Mouse (Mus musculus) forebrain, embryonic 12.5 days (tissue): ENCODE data around the gene Hes5. TPM values are rescaled to one million over a fixed set of nuclear protein-coding genes. Genes with fewer than 3 reads are reported as not detected.

Source experiments
- ATAC-seq: fragments of 200-750 bp; cut with Nextera tagmentation; 2 replicates; pipeline ENCODE4 v1.8.0; 2017; ENCODE audit warnings: moderate TSS enrichment; ENCODE audit not compliant: low FRiP score
- H3K27ac ChIP-seq: fragments of 300-500 bp; sonication (generic); 2 replicates; pipeline ENCODE4 v1.5.1; 2016; ENCODE audit warnings: mild to moderate bottlenecking
- H3K27me3 ChIP-seq: fragments of 300-500 bp; sonication (generic); 2 replicates; pipeline ENCODE4 v1.6.1; 2016; ENCODE audit warnings: mild to moderate bottlenecking
- H3K36me3 ChIP-seq: fragments of 300-500 bp; sonication (generic); replicated peaks from 2 replicates; pipeline ENCODE4 v1.6.1; 2016; ENCODE audit warnings: mild to moderate bottlenecking
- H3K4me1 ChIP-seq: fragments of 300-500 bp; sonication (generic); 2 replicates; pipeline ENCODE4 v1.6.1; 2016
- H3K4me2 ChIP-seq: fragments of 300-500 bp; sonication (generic); 2 replicates; pipeline ENCODE4 v1.6.1; 2016; ENCODE audit warnings: mild to moderate bottlenecking, moderate library complexity
- H3K4me3 ChIP-seq: fragments of 300-500 bp; sonication (generic); replicated peaks from 2 replicates; pipeline ENCODE4 v1.5.1; 2016; ENCODE audit warnings: mild to moderate bottlenecking
- H3K9ac ChIP-seq: fragments of 300-500 bp; sonication (generic); 2 replicates; pipeline ENCODE4 v1.6.1; 2016; ENCODE audit warnings: mild to moderate bottlenecking
- H3K9me3 ChIP-seq: fragments of 300-500 bp; sonication (generic); 2 replicates; pipeline ENCODE4 v1.6.1; 2016
- WGBS: fragments of 180-500 bp; shearing (Covaris S2); methylation state at CpG from one replicate; pipeline ENCODE4 v1.1.7; 2016; 5-methylcytosine and 5-hydroxymethylcytosine counted together
- polyA plus RNA-seq: library from polyadenylated mRNA; unstranded; fragments of >200 nt; fragmentation: Nextera tagmentation; extraction: Ambion mirVana; gene quantifications from 2 replicates; pipeline ENCODE4 v1.2.1, GENCODE M21; 2016

Hes5 gene
- 456 and 462 TPM in 2 replicates for polyA plus RNA-seq

GRCm38 (mm10) chr4:154960690-154961225, at the start of gene Hes5:
TSS of gene Hes5 (plus strand) at chr4:154960923.
- peak within 1 kb of the TSS; percentile 77 for H3K4me3 ChIP-seq
- peak within 1 kb of the TSS; percentile 99 for H3K27ac ChIP-seq
- H3K27me3 ChIP-seq, result peaks cover 44% of the 10 kb centered on the region
- peak within 1 kb of the TSS; percentile 98 for H3K9ac ChIP-seq
- H3K4me2 ChIP-seq, result peak within 1 kb of the TSS; percentile 81
- WGBS, result under 1% methylated on average over 65 of the region's 65 CpGs
- H3K9me3 ChIP-seq, result no peaks in the 10 kb centered on the region
- H3K36me3 ChIP-seq, result 0 out of 2 replicates have a peak, but pooled peaks cover 9% of the 10 kb centered on the region
- ATAC-seq, result peak; percentile 72
- H3K4me1 ChIP-seq, result peaks cover 79% of the 10 kb centered on the region

- Histone ChIP-seq H3K27me3 (no peaks in the 10 kb centered on the region), H3K4me3 (no peak overlapping the region), H3K4me1 (peaks cover 18% of the 10 kb centered on the region), H3K9ac (no peak overlapping the region), H3K9me3 (no peaks in the 10 kb centered on the region), H3K36me3 (no peaks in the 10 kb centered on the region), H3K4me2 (no peak overlapping the region), H3K27ac (no peak overlapping the region)
- WGBS, result 66% methylated on average over 2 of the region's 2 CpGs
- no peak for ATAC-seq
Measured at GRCm38 (mm10) chr4:154911644-154912043, 49.1 kb upstream of the Hes5 start.

GRCm38 (mm10) chr4:154913845-154914244, 46.9 kb upstream of the Hes5 start:
- H3K9me3 ChIP-seq, result no peaks in the 10 kb centered on the region
- H3K9ac ChIP-seq, result no peak overlapping the region
- peaks cover 14% of the 10 kb centered on the region for H3K4me1 ChIP-seq
- no peaks in the 10 kb centered on the region for H3K27me3 ChIP-seq
- WGBS, result 96% methylated on average over 3 of the region's 3 CpGs
- H3K4me3 ChIP-seq, result no peak overlapping the region
- H3K36me3 ChIP-seq, result no peaks in the 10 kb centered on the region
- H3K27ac ChIP-seq, result no peak overlapping the region
- ATAC-seq, result no peak
- no peak overlapping the region for H3K4me2 ChIP-seq

GRCm38 (mm10) chr4:154914252-154914651, 46.5 kb upstream of the Hes5 start:
- ATAC-seq, result no peak

GRCm38 (mm10) chr4:154914707-154915106, 46.0 kb upstream of the Hes5 start:
- Histone ChIP-seq H3K4me2 (no peak overlapping the region), H3K36me3 (no peaks in the 10 kb centered on the region), H3K27ac (no peak overlapping the region), H3K4me1 (peaks cover 14% of the 10 kb centered on the region), H3K4me3 (no peak overlapping the region), H3K27me3 (no peaks in the 10 kb centered on the region), H3K9ac (no peak overlapping the region), H3K9me3 (no peaks in the 10 kb centered on the region)
- WGBS, result 90% methylated on average over 3 of the region's 3 CpGs
- ATAC-seq, result no peak

More at GRCm38 (mm10) chr4:154914252-154914651, 46.5 kb upstream of the Hes5 start:
- H3K4me3 ChIP-seq, result no peak overlapping the region
- H3K27ac ChIP-seq, result no peak overlapping the region
- H3K9me3 ChIP-seq, result no peaks in the 10 kb centered on the region
- H3K36me3 ChIP-seq, result no peaks in the 10 kb centered on the region
- 91% methylated on average over 4 of the region's 4 CpGs for WGBS
- H3K9ac ChIP-seq, result no peak overlapping the region
- H3K4me1 ChIP-seq, result peaks cover 14% of the 10 kb centered on the region
- H3K4me2 ChIP-seq, result no peak overlapping the region
- no peaks in the 10 kb centered on the region for H3K27me3 ChIP-seq

- H3K27ac ChIP-seq, result no peak overlapping the region
Measured at GRCm38 (mm10) chr4:154915286-154915685, 45.4 kb upstream of the Hes5 start.

GRCm38 (mm10) chr4:154916662-154917061, 44.1 kb upstream of the Hes5 start:
- Histone ChIP-seq H3K4me2 (no peak overlapping the region), H3K4me3 (no peak overlapping the region), H3K36me3 (no peaks in the 10 kb centered on the region), H3K4me1 (no peaks in the 10 kb centered on the region), H3K27ac (no peak overlapping the region), H3K9ac (no peak overlapping the region), H3K27me3 (no peaks in the 10 kb centered on the region), H3K9me3 (no peaks in the 10 kb centered on the region)
- 82% methylated on average over 4 of the region's 4 CpGs for WGBS
- ATAC-seq, result no peak

More at GRCm38 (mm10) chr4:154915286-154915685, 45.4 kb upstream of the Hes5 start:
- no peaks in the 10 kb centered on the region for H3K36me3 ChIP-seq
- ATAC-seq, result no peak
- H3K4me3 ChIP-seq, result no peak overlapping the region
- no peak overlapping the region for H3K9ac ChIP-seq
- 89% methylated on average over 10 of the region's 10 CpGs for WGBS
- no peak overlapping the region for H3K4me2 ChIP-seq
- no peaks in the 10 kb centered on the region for H3K9me3 ChIP-seq
- H3K27me3 ChIP-seq, result no peaks in the 10 kb centered on the region
- H3K4me1 ChIP-seq, result peaks cover 12% of the 10 kb centered on the region

- 0 out of 2 replicates have a peak, but pooled peaks cover 5% of the 10 kb centered on the region for H3K27me3 ChIP-seq
- WGBS, result 84% methylated on average over 4 of the region's 4 CpGs
- no peak overlapping the region for H3K4me2 ChIP-seq
- no peaks in the 10 kb centered on the region for H3K36me3 ChIP-seq
- ATAC-seq, result no peak
- H3K9me3 ChIP-seq, result no peaks in the 10 kb centered on the region
- no peak overlapping the region for H3K4me3 ChIP-seq
- H3K9ac ChIP-seq, result no peak overlapping the region
- no peaks in the 10 kb centered on the region for H3K4me1 ChIP-seq
- no peak overlapping the region for H3K27ac ChIP-seq
Measured at GRCm38 (mm10) chr4:154922291-154922690, 38.4 kb upstream of the Hes5 start.

- H3K4me3 ChIP-seq, result no peak overlapping the region
- no peaks in the 10 kb centered on the region for H3K36me3 ChIP-seq
- no peak overlapping the region for H3K9ac ChIP-seq
- 0 out of 2 replicates have a peak, but pooled peaks cover 5% of the 10 kb centered on the region for H3K27me3 ChIP-seq
- H3K4me1 ChIP-seq, result no peaks in the 10 kb centered on the region
- 85% methylated on average over 5 of the region's 5 CpGs for WGBS
- no peak overlapping the region for H3K27ac ChIP-seq
- no peak overlapping the region for H3K4me2 ChIP-seq
- H3K9me3 ChIP-seq, result no peaks in the 10 kb centered on the region
- no peak for ATAC-seq
Measured at GRCm38 (mm10) chr4:154922931-154923330, 37.8 kb upstream of the Hes5 start.

GRCm38 (mm10) chr4:154925413-154925812, 35.3 kb upstream of the Hes5 start:
- Histone ChIP-seq H3K27me3 (0 out of 2 replicates have a peak, but pooled peaks cover 5% of the 10 kb centered on the region), H3K9me3 (no peaks in the 10 kb centered on the region), H3K4me3 (no peak overlapping the region), H3K36me3 (no peaks in the 10 kb centered on the region), H3K4me2 (no peak overlapping the region), H3K9ac (no peak overlapping the region), H3K27ac (no peak overlapping the region), H3K4me1 (peaks cover 4% of the 10 kb centered on the region)
- ATAC-seq, result no peak
- WGBS, result 57% methylated on average over 4 of the region's 4 CpGs

- no peak overlapping the region for H3K9ac ChIP-seq
- no peaks in the 10 kb centered on the region for H3K36me3 ChIP-seq
- H3K27me3 ChIP-seq, result 0 out of 2 replicates have a peak, but pooled peaks cover 5% of the 10 kb centered on the region
- no peak for ATAC-seq
- no peak overlapping the region for H3K4me2 ChIP-seq
- no peak overlapping the region; the same call in 1 of the 2 replicates for H3K27ac ChIP-seq
- peaks cover 4% of the 10 kb centered on the region for H3K4me1 ChIP-seq
- H3K4me3 ChIP-seq, result no peak overlapping the region
- no peaks in the 10 kb centered on the region for H3K9me3 ChIP-seq
- 75% methylated on average over 9 of the region's 9 CpGs for WGBS
Measured at GRCm38 (mm10) chr4:154926969-154927898, 33.5 kb upstream of the Hes5 start.

GRCm38 (mm10) chr4:154927899-154928337, 32.8 kb upstream of the Hes5 start:
- Histone ChIP-seq H3K27ac (no peak overlapping the region; the same call in 1 of the 2 replicates), H3K4me2 (no peak overlapping the region), H3K4me1 (peaks cover 4% of the 10 kb centered on the region), H3K9ac (no peak overlapping the region), H3K4me3 (no peak overlapping the region), H3K9me3 (no peaks in the 10 kb centered on the region), H3K27me3 (0 out of 2 replicates have a peak, but pooled peaks cover 5% of the 10 kb centered on the region), H3K36me3 (no peaks in the 10 kb centered on the region)
- 80% methylated on average over 5 of the region's 5 CpGs for whole genome bisulfite sequencing
- no peak for ATAC-seq
